Mouse (Mus musculus) midbrain, postnatal 0 days (tissue): ENCODE results near the gene Iqcd. TPM values are rescaled to one million over a fixed set of nuclear protein-coding genes. Genes with fewer than 3 reads are reported as not detected.

Experiments
- ATAC-seq: fragments of 200-750 bp; cut with Nextera tagmentation; 2 replicates; pipeline ENCODE4 v1.8.0; 2017; ENCODE audit warnings: moderate number of reproducible peaks, mild to moderate bottlenecking, moderate TSS enrichment, moderate library complexity; ENCODE audit not compliant: low FRiP score
- DNase-seq: peaks from one replicate; pipeline ENCODE4 v3.0.0-alpha.2; 2015; ENCODE audit warnings: low spot score
- H3K27ac ChIP-seq: fragments of 300-500 bp; sonication (generic); 2 replicates; pipeline ENCODE4 v1.5.1; 2014; ENCODE audit warnings: low read depth, mild to moderate bottlenecking, low read length, mixed read lengths
- H3K27me3 ChIP-seq: fragments of 300-500 bp; sonication (generic); 2 replicates; pipeline ENCODE4 v1.6.1; 2014; ENCODE audit warnings: low read length, control low read depth, mixed read lengths; ENCODE audit not compliant: insufficient read depth
- H3K36me3 ChIP-seq: fragments of 300-500 bp; sonication (generic); 2 replicates; pipeline ENCODE4 v1.6.1; 2014; ENCODE audit warnings: low read length, control low read depth, mixed read lengths; ENCODE audit not compliant: insufficient read depth
- H3K4me1 ChIP-seq: fragments of 300-500 bp; sonication (generic); 2 replicates; pipeline ENCODE4 v1.6.1; 2014; ENCODE audit warnings: mild to moderate bottlenecking, control low read depth, antibody characterized with exemption, low read length, mixed read lengths; ENCODE audit not compliant: insufficient read depth
- H3K4me2 ChIP-seq: fragments of 300-500 bp; sonication (generic); 2 replicates; pipeline ENCODE4 v1.6.1; 2014; ENCODE audit warnings: low read depth, mild to moderate bottlenecking, low read length, mixed read lengths; ENCODE audit not compliant: poor library complexity, severe bottlenecking
- H3K4me3 ChIP-seq: fragments of 300-500 bp; sonication (generic); 2 replicates; pipeline ENCODE4 v1.5.1; 2014; ENCODE audit warnings: low read depth, mild to moderate bottlenecking, low read length, moderate library complexity
- H3K9ac ChIP-seq: fragments of 300-500 bp; sonication (generic); replicated peaks from 2 replicates; pipeline ENCODE4 v1.6.1; 2014; ENCODE audit warnings: mild to moderate bottlenecking, low read length, moderate library complexity, mixed read lengths; ENCODE audit not compliant: poor library complexity, severe bottlenecking
- H3K9me3 ChIP-seq: fragments of 300-500 bp; sonication (generic); 2 replicates; pipeline ENCODE4 v1.6.1; 2016; ENCODE audit warnings: low read length, control low read depth
- CTCF ChIP-seq: IDR thresholded peaks from 2 replicates; pipeline ENCODE4 v1.5.1; 2016; ENCODE audit warnings: antibody characterized with exemption, mild to moderate bottlenecking
- WGBS: fragments of 180-500 bp; shearing (Covaris S2); extraction: QIAGEN DNeasy Blood & Tissue Kit; methylation state at CpG from one replicate; pipeline ENCODE4 v1.1.7; 2014; 5-methylcytosine and 5-hydroxymethylcytosine counted together
- polyA plus RNA-seq: library from polyadenylated mRNA; unstranded; fragments of >200 nt; fragmentation: Nextera tagmentation; extraction: Ambion mirVana; gene quantifications from 2 replicates; pipeline ENCODE4 v1.2.1, GENCODE M21; 2015
- total RNA-seq: library from RNA; depleted of rRNA; stranded (reverse); fragments of >200 nt; gene quantifications from 2 replicates; pipeline ENCODE4 v1.2.3, GENCODE M21; 2014

Gene Iqcd
- total and polyA plus RNA-seq, 2 experiments from 2014 or later, result 1.3 to 1.5 TPM

- no peaks in the 10 kb centered on the region for H3K27me3 ChIP-seq
- 68% methylated on average over 10 of the region's 10 CpGs for WGBS
- peak; percentile 24 for TF ChIP-seq CTCF
- no peak for DNase-seq
- no peak overlapping the region for H3K27ac ChIP-seq
- no peak for ATAC-seq
- H3K9me3 ChIP-seq, result no peaks in the 10 kb centered on the region
- H3K4me1 ChIP-seq, result peaks cover 5% of the 10 kb centered on the region; the same call in 1 of the 2 replicates
- H3K36me3 ChIP-seq, result peaks cover 4% of the 10 kb centered on the region; the same call in 1 of the 2 replicates
- no peak overlapping the region for H3K9ac ChIP-seq
- H3K4me3 ChIP-seq, result no peak overlapping the region
- no peak overlapping the region for H3K4me2 ChIP-seq
These were observed 10.8 kb upstream of the Iqcd start for GRCm38 (mm10) chr5:120577935-120578441.

- peaks cover 5% of the 10 kb centered on the region; the same call in 1 of the 2 replicates for H3K4me1 ChIP-seq
- H3K27me3 ChIP-seq, result no peaks in the 10 kb centered on the region
- no peak for DNase-seq
These were observed 10.2 kb upstream of the Iqcd start for GRCm38 (mm10) chr5:120578504-120579081.

GRCm38 (mm10) chr5:120579211-120579897 is 9.5 kb upstream of the Iqcd start:
- Histone ChIP-seq H3K27me3 (no peaks in the 10 kb centered on the region), H3K4me2 (no peak overlapping the region), H3K4me1 (peaks cover 5% of the 10 kb centered on the region; the same call in 1 of the 2 replicates), H3K27ac (no peak overlapping the region), H3K4me3 (no peak overlapping the region), H3K36me3 (peaks cover 9% of the 10 kb centered on the region), H3K9ac (no peak overlapping the region), H3K9me3 (no peaks in the 10 kb centered on the region)
- WGBS, result 57% methylated on average over 26 of the region's 26 CpGs
- 0 out of 2 replicates have a peak, but pooled peaks have one; percentile 31 for ATAC-seq
- TF ChIP-seq CTCF, result no peak
- DNase-seq, result peak; percentile 61

More at GRCm38 (mm10) chr5:120578504-120579081, 10.2 kb upstream of the Iqcd start:
- Histone ChIP-seq H3K27ac (no peak overlapping the region), H3K9me3 (no peaks in the 10 kb centered on the region), H3K36me3 (peaks cover 4% of the 10 kb centered on the region; the same call in 1 of the 2 replicates), H3K4me2 (no peak overlapping the region), H3K4me3 (no peak overlapping the region), H3K9ac (no peak overlapping the region)
- TF ChIP-seq CTCF, result no peak
- 61% methylated on average over 12 of the region's 12 CpGs for WGBS
- ATAC-seq, result no peak

- Histone ChIP-seq H3K27ac (no peak overlapping the region), H3K4me2 (no peak overlapping the region), H3K4me1 (peaks cover 5% of the 10 kb centered on the region; the same call in 1 of the 2 replicates), H3K36me3 (peaks cover 13% of the 10 kb centered on the region), H3K9ac (no peak overlapping the region), H3K27me3 (no peaks in the 10 kb centered on the region), H3K4me3 (no peak overlapping the region), H3K9me3 (no peaks in the 10 kb centered on the region)
- ATAC-seq (peak; percentile 47; the same call in 1 of the 2 replicates), DNase-seq (peak; percentile 46)
- no peak for TF ChIP-seq CTCF
- 79% methylated on average over 26 of the region's 26 CpGs for WGBS
These were observed 8.8 kb upstream of the Iqcd start for GRCm38 (mm10) chr5:120579898-120580626.

GRCm38 (mm10) chr5:120582002-120582401 is 6.8 kb upstream of the Iqcd start:
- Histone ChIP-seq H3K27me3 (no peaks in the 10 kb centered on the region), H3K9ac (no peak overlapping the region), H3K4me1 (peaks cover 5% of the 10 kb centered on the region; the same call in 1 of the 2 replicates), H3K36me3 (peaks cover 13% of the 10 kb centered on the region), H3K9me3 (no peaks in the 10 kb centered on the region), H3K27ac (no peak overlapping the region), H3K4me3 (no peak overlapping the region), H3K4me2 (no peak overlapping the region)
- ATAC-seq (no peak), DNase-seq (no peak)
- 86% methylated on average over 9 of the region's 9 CpGs for WGBS
- TF ChIP-seq CTCF, result no peak
